Mouse (Mus musculus) heart, adult 2 months (tissue): ENCODE results near the gene Spata46.

Experiments
- CTCF ChIP-seq: fragments of 200-600 bp; IDR thresholded peaks from 2 replicates; pipeline ENCODE4 v1.8.1; 2022; ENCODE audit warnings: antibody characterized with exemption, mild to moderate bottlenecking, moderate library complexity
- POLR2A ChIP-seq: fragments of 200-500 bp; IDR thresholded peaks from 2 replicates; pipeline ENCODE4 v1.6.1; 2011; ENCODE audit warnings: mild to moderate bottlenecking, low read depth, low read length, control low read depth; ENCODE audit not compliant: insufficient read depth

- no peak for TF ChIP-seq POLR2A
- TF ChIP-seq CTCF: no peak
Observed at GRCm38 (mm10) chr1:170343906-170344305, 35.3 kb downstream of the Spata46 start.
